25 mouse cellular contexts compared by ENCODE assay signal in the genomic region with DNA sequence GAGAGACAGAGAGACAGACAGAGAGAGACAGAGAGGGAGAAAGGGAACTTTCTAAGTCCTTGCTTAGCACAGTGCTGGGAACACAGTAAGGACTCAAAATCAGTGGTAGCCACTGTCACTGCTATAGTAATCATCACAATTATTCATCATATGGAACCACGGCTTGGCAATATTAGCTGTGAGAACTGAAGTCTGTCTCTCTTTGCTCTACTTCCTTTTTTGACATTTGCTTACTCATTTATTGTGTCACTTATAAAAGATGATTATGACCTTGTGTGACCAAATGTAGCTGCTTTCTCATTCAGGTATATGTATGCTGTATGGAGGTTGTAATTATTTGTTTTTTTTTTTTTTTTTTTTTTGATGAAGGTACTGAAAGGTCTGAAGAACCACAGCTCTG. TPM values are rescaled to one million over a fixed set of nuclear protein-coding genes. Genes with fewer than 3 reads are reported as not detected.
"Had no signal": no experiment of that assay in that cellular context is flagged by ENCODE, and none has a peak within 500 bp of the region (broad histone marks: within the 10 kb centered on the region; RNA-seq: fewer than 3 reads in every experiment).

No protein-coding gene starts in this region.

- H3K36me3 ChIP-seq: heart, embryonic 13.5 days; heart, embryonic 15.5 days; hindbrain, embryonic 13.5 days; hindbrain, embryonic 15.5 days; kidney, embryonic 15.5 days; limb, embryonic 10.5 days; limb, embryonic 12.5 days; liver, embryonic 13.5 days had no signal

- H3K9ac ChIP-seq: heart, embryonic 13.5 days; heart, embryonic 15.5 days; hindbrain, embryonic 13.5 days; hindbrain, embryonic 15.5 days; kidney, embryonic 15.5 days; limb, embryonic 12.5 days; liver, embryonic 13.5 days had no signal

- ATAC-seq: hindbrain, postnatal 0 days; intestine, embryonic 16.5 days had no signal

- H3K9me3 ChIP-seq: heart, embryonic 13.5 days; heart, embryonic 15.5 days; hindbrain, embryonic 13.5 days; hindbrain, embryonic 15.5 days; kidney, embryonic 15.5 days; limb, embryonic 10.5 days; limb, embryonic 12.5 days; liver, embryonic 13.5 days had no signal

- H3K27me3 ChIP-seq: heart, embryonic 13.5 days; heart, embryonic 15.5 days; hindbrain, embryonic 13.5 days; hindbrain, embryonic 15.5 days; kidney, embryonic 15.5 days; limb, embryonic 12.5 days; liver, embryonic 13.5 days had no signal

- DNase-seq: gastrocnemius, adult 2 months; gastrocnemius, postnatal 10 days; gastrocnemius, postnatal 25 days; heart, adult 2 months; heart, postnatal 14 days; heart, postnatal 36 days; kidney, adult 11 months; kidney, adult 2 months; kidney, adult 9 months; kidney, postnatal 14 days; kidney, postnatal 36 days; layer of hippocampus, adult 9-11 months; liver; liver, embryonic 13.5 days had no signal

- H3K4me1 ChIP-seq: heart, embryonic 13.5 days; hindbrain, embryonic 13.5 days; hindbrain, embryonic 15.5 days had no signal

- H3K27ac ChIP-seq: gastrocnemius, adult 2 months; heart, adult 2 months; heart, embryonic 13.5 days; heart, embryonic 15.5 days; hindbrain, embryonic 13.5 days; hindbrain, embryonic 15.5 days; hindbrain, postnatal 0 days; kidney, embryonic 15.5 days; kidney, postnatal 0 days; left cerebral cortex, adult 2 months; limb, embryonic 10.5 days; limb, embryonic 12.5 days; liver, embryonic 13.5 days had no signal

- H3K4me3 ChIP-seq: gastrocnemius, adult 2 months; heart, adult 2 months; heart, embryonic 13.5 days; heart, embryonic 15.5 days; hindbrain, embryonic 13.5 days; hindbrain, embryonic 15.5 days; kidney, embryonic 15.5 days; left cerebral cortex, adult 2 months; limb, embryonic 10.5 days; limb, embryonic 12.5 days; liver, embryonic 13.5 days had no signal

RNA-seq across cellular contexts. Expression of a gene that starts 36.8 kb away (rescaled TPM):
- polyA plus RNA-seq: kidney, adult 2 months; kidney, postnatal 0 days; limb, embryonic 10.5 days; limb, embryonic 12.5 days had no signal
